Mouse (Mus musculus): ENCODE data around the gene Ski. TPM values are rescaled to one million over a fixed set of nuclear protein-coding genes. Genes with fewer than 3 reads are reported as not detected.
A peak's percentile ranks its signal among the peaks of the same experiment; 100 is the strongest.

The Ski gene
- polyA plus RNA-seq, 1 experiment = 105 TPM

GRCm38 (mm10) chr4:155171961-155172533, 50.3 kb downstream of the Ski start:
- TF ChIP-seq CTCF (IDR thresholded peaks at IDR 0.05; ENCODE audit: insufficient read depth, low read length) = no peak
- no peak for TF ChIP-seq POLR2A (IDR thresholded peaks at IDR 0.05; ENCODE audit: borderline replicate concordance, extremely low read depth, low read depth, low read length)
- no peak for DNase-seq
- H3K4me3 ChIP-seq (replicated peaks; ENCODE audit: extremely low read depth, low read depth, low read length) = no peak overlapping the region
- peaks cover 73% of the 10 kb centered on the region for H3K4me1 ChIP-seq (ENCODE audit: control insufficient read depth, insufficient read depth, low read length)
- 54% methylated on average over 5 of the region's 5 CpGs for WGBS

- TF ChIP-seq CTCF (IDR thresholded peaks at IDR 0.05; ENCODE audit: insufficient read depth, low read length) (no peak), POLR2A (IDR thresholded peaks at IDR 0.05; ENCODE audit: borderline replicate concordance, extremely low read depth, low read depth, low read length) (no peak)
- DNase-seq = no peak
- WGBS = 46% methylated on average over 8 of the region's 8 CpGs
- Histone ChIP-seq H3K4me3 (replicated peaks; ENCODE audit: extremely low read depth, low read depth, low read length) (no peak overlapping the region), H3K4me1 (ENCODE audit: control insufficient read depth, insufficient read depth, low read length) (peaks cover 72% of the 10 kb centered on the region)
Measured at GRCm38 (mm10) chr4:155170614-155171212, 51.7 kb downstream of the Ski start.

GRCm38 (mm10) chr4:155168835-155169252, 53.5 kb downstream of the Ski start:
- DNase-seq = no peak
- Histone ChIP-seq H3K4me3 (replicated peaks; ENCODE audit: extremely low read depth, low read depth, low read length) (no peak overlapping the region), H3K4me1 (ENCODE audit: control insufficient read depth, insufficient read depth, low read length) (peaks cover 67% of the 10 kb centered on the region)
- TF ChIP-seq CTCF (IDR thresholded peaks at IDR 0.05; ENCODE audit: insufficient read depth, low read length) (no peak), POLR2A (IDR thresholded peaks at IDR 0.05; ENCODE audit: borderline replicate concordance, extremely low read depth, low read depth, low read length) (no peak)
- 83% methylated on average over 8 of the region's 8 CpGs for WGBS

GRCm38 (mm10) chr4:155165861-155166260, 56.5 kb downstream of the Ski start:
- no peak for DNase-seq
- TF ChIP-seq POLR2A (IDR thresholded peaks at IDR 0.05; ENCODE audit: borderline replicate concordance, extremely low read depth, low read depth, low read length) (no peak), CTCF (IDR thresholded peaks at IDR 0.05; ENCODE audit: insufficient read depth, low read length) (no peak)
- no peak overlapping the region for H3K4me3 ChIP-seq (replicated peaks; ENCODE audit: extremely low read depth, low read depth, low read length)
- peaks cover 73% of the 10 kb centered on the region for H3K4me1 ChIP-seq (ENCODE audit: control insufficient read depth, insufficient read depth, low read length)

GRCm38 (mm10) chr4:155164550-155164949, 57.8 kb downstream of the Ski start:
- Histone ChIP-seq H3K4me1 (ENCODE audit: control insufficient read depth, insufficient read depth, low read length) (peaks cover 68% of the 10 kb centered on the region), H3K4me3 (replicated peaks; ENCODE audit: extremely low read depth, low read depth, low read length) (no peak overlapping the region)
- DNase-seq = peak; percentile 79
- TF ChIP-seq CTCF (IDR thresholded peaks at IDR 0.05; ENCODE audit: insufficient read depth, low read length) = no peak
- TF ChIP-seq POLR2A (IDR thresholded peaks at IDR 0.05; ENCODE audit: borderline replicate concordance, extremely low read depth, low read depth, low read length) = no peak
- WGBS = 15% methylated on average over 6 of the region's 6 CpGs

- DNase-seq = no peak
- WGBS = 49% methylated on average over 8 of the region's 8 CpGs
- TF ChIP-seq POLR2A (IDR thresholded peaks at IDR 0.05; ENCODE audit: borderline replicate concordance, extremely low read depth, low read depth, low read length) (no peak), CTCF (IDR thresholded peaks at IDR 0.05; ENCODE audit: insufficient read depth, low read length) (no peak)
- Histone ChIP-seq H3K4me1 (ENCODE audit: control insufficient read depth, insufficient read depth, low read length) (peaks cover 62% of the 10 kb centered on the region), H3K4me3 (replicated peaks; ENCODE audit: extremely low read depth, low read depth, low read length) (no peak overlapping the region)
Measured at GRCm38 (mm10) chr4:155163685-155164084, 58.7 kb downstream of the Ski start.

- TF ChIP-seq POLR2A (IDR thresholded peaks at IDR 0.05; ENCODE audit: borderline replicate concordance, extremely low read depth, low read depth, low read length) (0 out of 2 replicates have a peak, but pooled peaks have one; percentile 4), CTCF (IDR thresholded peaks at IDR 0.05; ENCODE audit: insufficient read depth, low read length) (no peak)
- no peak for DNase-seq
- WGBS = 7% methylated on average over 4 of the region's 4 CpGs
- H3K4me1 ChIP-seq (ENCODE audit: control insufficient read depth, insufficient read depth, low read length) = peaks cover 59% of the 10 kb centered on the region
- no peak overlapping the region for H3K4me3 ChIP-seq (replicated peaks; ENCODE audit: extremely low read depth, low read depth, low read length)
Measured at GRCm38 (mm10) chr4:155163320-155163651, 59.1 kb downstream of the Ski start.

GRCm38 (mm10) chr4:155162433-155163319, 59.7 kb downstream of the Ski start:
- WGBS = 22% methylated on average over 7 of the region's 7 CpGs
- Histone ChIP-seq H3K4me1 (ENCODE audit: control insufficient read depth, insufficient read depth, low read length) (peaks cover 53% of the 10 kb centered on the region), H3K4me3 (replicated peaks; ENCODE audit: extremely low read depth, low read depth, low read length) (no peak overlapping the region)
- TF ChIP-seq POLR2A (IDR thresholded peaks at IDR 0.05; ENCODE audit: borderline replicate concordance, extremely low read depth, low read depth, low read length) (no peak), CTCF (IDR thresholded peaks at IDR 0.05; ENCODE audit: insufficient read depth, low read length) (no peak)
- DNase-seq = no peak

- WGBS = 64% methylated on average over 8 of the region's 8 CpGs
- Histone ChIP-seq H3K4me3 (replicated peaks; ENCODE audit: extremely low read depth, low read depth, low read length) (no peak overlapping the region), H3K4me1 (ENCODE audit: control insufficient read depth, insufficient read depth, low read length) (peaks cover 32% of the 10 kb centered on the region)
- no peak for DNase-seq
- no peak for TF ChIP-seq POLR2A (IDR thresholded peaks at IDR 0.05; ENCODE audit: borderline replicate concordance, extremely low read depth, low read depth, low read length)
- TF ChIP-seq CTCF (IDR thresholded peaks at IDR 0.05; ENCODE audit: insufficient read depth, low read length) = no peak
Measured at GRCm38 (mm10) chr4:155158543-155158917, 63.9 kb downstream of the Ski start.

All from lung, adult 2 months (tissue).